Mouse (Mus musculus) megakaryocyte, adult 5-6 weeks (primary cell): ENCODE data around the gene Pygo2. TPM values are rescaled to one million over a fixed set of nuclear protein-coding genes. Genes with fewer than 3 reads are reported as not detected.
A peak's percentile ranks its signal among the peaks of the same experiment; 100 is the strongest.

Source experiments
- ATAC-seq: 2 replicates; pipeline ENCODE4 v1.8.0; 2016; ENCODE audit warnings: mild to moderate bottlenecking, inconsistent platforms; ENCODE audit not compliant: poor library complexity, severe bottlenecking
- total RNA-seq, 2 experiments: library from RNA; stranded (forward) in 1 of 2; stranded (reverse) in 1 of 2; fragments of 153-499, 151-499 nt in 1 of 2; fragments of 221-1000, 200-1000 nt in 1 of 2; gene quantifications; 2 replicates each; pipeline versions ENCODE4 v1.2.3 to v1.2.4; 2015 to 2017

Gene Pygo2
- total RNA-seq, 2 experiments from 2014 or later = 11.2 to 23.2 TPM

GRCm38 (mm10) chr3:89451916-89452315 lies 21.9 kb downstream of the Pygo2 start:
- no peak for ATAC-seq

- ATAC-seq = no peak
These were observed 24.6 kb downstream of the Pygo2 start, which contains the start of gene Pmvk for GRCm38 (mm10) chr3:89454401-89455177. Pmvk (plus strand) TSS chr3:89454541.

GRCm38 (mm10) chr3:89455786-89456285 lies 25.8 kb downstream of the Pygo2 start:
- ATAC-seq = no peak

GRCm38 (mm10) chr3:89456726-89457665 lies 27.0 kb downstream of the Pygo2 start:
- peak; percentile 72 for ATAC-seq

GRCm38 (mm10) chr3:89458372-89458964 lies 28.5 kb downstream of the Pygo2 start:
- ATAC-seq = peak; percentile 75

- peak; percentile 83 for ATAC-seq
These were observed 29.2 kb downstream of the Pygo2 start for GRCm38 (mm10) chr3:89458965-89459807.

GRCm38 (mm10) chr3:89468268-89468667 lies 38.3 kb downstream of the Pygo2 start:
- ATAC-seq = no peak

GRCm38 (mm10) chr3:89472280-89472679 lies 42.3 kb downstream of the Pygo2 start:
- ATAC-seq = no peak

- no peak for ATAC-seq
These were observed 43.8 kb downstream of the Pygo2 start for GRCm38 (mm10) chr3:89473838-89474237.

- ATAC-seq = no peak
These were observed 49.0 kb downstream of the Pygo2 start for GRCm38 (mm10) chr3:89479055-89479454.

- ATAC-seq = peak; percentile 64
These were observed 51.5 kb downstream of the Pygo2 start for GRCm38 (mm10) chr3:89481488-89481887.

- no peak for ATAC-seq
These were observed 52.2 kb downstream of the Pygo2 start for GRCm38 (mm10) chr3:89482249-89482648.

Other genes starting within 250 kb of the Pygo2 start
- gene Fam189b, start 247.1 kb upstream of the Pygo2 start, total RNA-seq (2015) = 11.2 and 13.5 TPM in 2 replicates
- 3.3 and 5.6 TPM in 2 replicates for gene Fam189b, start 247.1 kb upstream of the Pygo2 start, total RNA-seq (2017)
- 77.6 and 78.1 TPM in 2 replicates for gene Gba, start 227.3 kb upstream of the Pygo2 start, total RNA-seq (2015)
- 71.1 and 79.5 TPM in 2 replicates for gene Gba, start 227.3 kb upstream of the Pygo2 start, total RNA-seq (2017)
- 0.07 TPM in 1 of 2 replicates, not detected in the other for gene Thbs3, start 215.0 kb upstream of the Pygo2 start, total RNA-seq (2015)
- gene Thbs3, start 215.0 kb upstream of the Pygo2 start, total RNA-seq (2017) = 0.12 and 0.70 TPM in 2 replicates
- gene Mtx1, start 203.1 kb upstream of the Pygo2 start, total RNA-seq (2015) = 49.5 and 57.8 TPM in 2 replicates
- gene Mtx1, start 203.1 kb upstream of the Pygo2 start, total RNA-seq (2017) = 41.8 and 45.3 TPM in 2 replicates
- gene Muc1, start 201.2 kb upstream of the Pygo2 start, total RNA-seq (2015) = 0.25 and 0.58 TPM in 2 replicates
- 0.18 TPM in 1 of 2 replicates, not detected in the other for gene Muc1, start 201.2 kb upstream of the Pygo2 start, total RNA-seq (2017)
- 142 and 167 TPM in 2 replicates for gene Krtcap2, start 184.2 kb upstream of the Pygo2 start, total RNA-seq (2015)
- gene Krtcap2, start 184.2 kb upstream of the Pygo2 start, total RNA-seq (2017) = 159 and 189 TPM in 2 replicates
- 0.39 and 0.80 TPM in 2 replicates for gene Trim46, start 183.9 kb upstream of the Pygo2 start, total RNA-seq (2015)
- gene Trim46, start 183.9 kb upstream of the Pygo2 start, total RNA-seq (2017) = 0.55 TPM in 1 of 2 replicates, not detected in the other
- gene Dpm3, start 170.9 kb upstream of the Pygo2 start, total RNA-seq (2015) = 84.6 and 95.5 TPM in 2 replicates
- gene Dpm3, start 170.9 kb upstream of the Pygo2 start, total RNA-seq (2017) = 72.1 and 82.3 TPM in 2 replicates
- gene Slc50a1, start 159.6 kb upstream of the Pygo2 start, total RNA-seq (2015) = 42.9 and 68.4 TPM in 2 replicates
- 31.5 and 52.2 TPM in 2 replicates for gene Slc50a1, start 159.6 kb upstream of the Pygo2 start, total RNA-seq (2017)
- not detected in 2 replicates for gene Efna1, start 149.1 kb upstream of the Pygo2 start, total RNA-seq (2015)
- not detected in 2 replicates for gene Efna1, start 149.1 kb upstream of the Pygo2 start, total RNA-seq (2017)
- gene Efna3, start 107.2 kb upstream of the Pygo2 start, total RNA-seq (2015) = not detected in 2 replicates
- gene Efna3, start 107.2 kb upstream of the Pygo2 start, total RNA-seq (2017) = not detected in 2 replicates
- 0.16 and 0.33 TPM in 2 replicates for gene Efna4, start 92.2 kb upstream of the Pygo2 start, total RNA-seq (2015)
- gene Efna4, start 92.2 kb upstream of the Pygo2 start, total RNA-seq (2017) = not detected in 2 replicates
- gene Adam15, start 80.2 kb upstream of the Pygo2 start, total RNA-seq (2015) = 107 and 135 TPM in 2 replicates
- gene Adam15, start 80.2 kb upstream of the Pygo2 start, total RNA-seq (2017) = 100 and 124 TPM in 2 replicates
- gene Dcst2, start 68.2 kb upstream of the Pygo2 start, total RNA-seq (2015) = not detected in 2 replicates
- gene Dcst2, start 68.2 kb upstream of the Pygo2 start, total RNA-seq (2017) = not detected in 2 replicates
- gene Dcst1, start 65.0 kb upstream of the Pygo2 start, total RNA-seq (2015) = 0.14 TPM in 1 of 2 replicates, not detected in the other
- gene Dcst1, start 65.0 kb upstream of the Pygo2 start, total RNA-seq (2017) = not detected in 2 replicates
- 38.9 and 41.1 TPM in 2 replicates for gene Zbtb7b, start 35.4 kb upstream of the Pygo2 start, total RNA-seq (2015)
- gene Zbtb7b, start 35.4 kb upstream of the Pygo2 start, total RNA-seq (2017) = 63.8 and 71.3 TPM in 2 replicates
- gene Lenep, start 27.4 kb upstream of the Pygo2 start, total RNA-seq (2015) = 1.6 and 2.3 TPM in 2 replicates
- gene Lenep, start 27.4 kb upstream of the Pygo2 start, total RNA-seq (2017) = 0.37 and 0.44 TPM in 2 replicates
- 9.7 and 11.6 TPM in 2 replicates for gene Flad1, start 18.3 kb upstream of the Pygo2 start, total RNA-seq (2015)
- 10.8 and 11.8 TPM in 2 replicates for gene Flad1, start 18.3 kb upstream of the Pygo2 start, total RNA-seq (2017)
- 157 and 174 TPM in 2 replicates for gene Cks1b, start 11.8 kb upstream of the Pygo2 start, total RNA-seq (2015)
- gene Cks1b, start 11.8 kb upstream of the Pygo2 start, total RNA-seq (2017) = 126 and 134 TPM in 2 replicates
- 42.9 and 51.6 TPM in 2 replicates for gene Shc1, start 11.8 kb upstream of the Pygo2 start, total RNA-seq (2015)
- 52.4 and 55.1 TPM in 2 replicates for gene Shc1, start 11.8 kb upstream of the Pygo2 start, total RNA-seq (2017)
- gene Pbxip1, start 6.5 kb downstream of the Pygo2 start, total RNA-seq (2015) = 15.5 and 19.9 TPM in 2 replicates
- gene Pbxip1, start 6.5 kb downstream of the Pygo2 start, total RNA-seq (2017) = 33.1 and 39.6 TPM in 2 replicates
- 13.7 and 14.2 TPM in 2 replicates for gene Pmvk, start 24.3 kb downstream of the Pygo2 start, total RNA-seq (2015)
- 16.2 and 22.4 TPM in 2 replicates for gene Pmvk, start 24.3 kb downstream of the Pygo2 start, total RNA-seq (2017)
- not detected in 2 replicates for gene Kcnn3, start 90.0 kb downstream of the Pygo2 start, total RNA-seq (2015)
- gene Kcnn3, start 90.0 kb downstream of the Pygo2 start, total RNA-seq (2017) = not detected in 2 replicates